Mouse (Mus musculus) cerebellum, adult 8-10 months (tissue): Measurements from ENCODE around the gene P2ry12.

Experiments
- DNase-seq: peaks from one replicate; pipeline ENCODE4 v3.0.0; 2022

P2ry12 gene

GRCm38 (mm10) chr3:59230912-59231311 is 31.8 kb downstream of the P2ry12 start:
- no peak for DNase-seq

GRCm38 (mm10) chr3:59228730-59229551 is 33.7 kb downstream of the P2ry12 start:
- DNase-seq: no peak

GRCm38 (mm10) chr3:59227696-59228095 is 35.0 kb downstream of the P2ry12 start:
- no peak for DNase-seq

- DNase-seq: no peak
Measured at GRCm38 (mm10) chr3:59225411-59225810, 37.3 kb downstream of the P2ry12 start.

GRCm38 (mm10) chr3:59222303-59222702 is 40.4 kb downstream of the P2ry12 start:
- DNase-seq: no peak

- DNase-seq: no peak
Measured at GRCm38 (mm10) chr3:59219326-59219725, 43.3 kb downstream of the P2ry12 start.

- DNase-seq: no peak
Measured at GRCm38 (mm10) chr3:59217211-59217610, 45.5 kb downstream of the P2ry12 start.

- DNase-seq: no peak
Measured at GRCm38 (mm10) chr3:59212404-59212803, 50.3 kb downstream of the P2ry12 start.

- DNase-seq: no peak
Measured at GRCm38 (mm10) chr3:59211784-59212183, 50.9 kb downstream of the P2ry12 start.

GRCm38 (mm10) chr3:59210727-59211126 is 51.9 kb downstream of the P2ry12 start, which contains the start of gene P2ry13:
P2ry13 (minus strand) TSS chr3:59210882.
- DNase-seq: no peak

GRCm38 (mm10) chr3:59210089-59210488 is 52.6 kb downstream of the P2ry12 start:
- DNase-seq: no peak

GRCm38 (mm10) chr3:59208650-59209548 is 53.8 kb downstream of the P2ry12 start:
- DNase-seq: peak; percentile 71

- no peak for DNase-seq
Measured at GRCm38 (mm10) chr3:59205941-59206340, 56.7 kb downstream of the P2ry12 start.

- no peak for DNase-seq
Measured at GRCm38 (mm10) chr3:59204719-59205503, 57.8 kb downstream of the P2ry12 start.

GRCm38 (mm10) chr3:59203802-59204520 is 58.7 kb downstream of the P2ry12 start:
- no peak for DNase-seq

- DNase-seq: no peak
Measured at GRCm38 (mm10) chr3:59197329-59197948, 65.2 kb downstream of the P2ry12 start.

GRCm38 (mm10) chr3:59194938-59195337 is 67.7 kb downstream of the P2ry12 start, which contains the start of gene Gpr87:
Gpr87 (minus strand) TSS chr3:59195104.
- no peak for DNase-seq

GRCm38 (mm10) chr3:59194099-59194498 is 68.6 kb downstream of the P2ry12 start:
- DNase-seq: no peak

GRCm38 (mm10) chr3:59191674-59192073 is 71.0 kb downstream of the P2ry12 start:
- no peak for DNase-seq

- no peak for DNase-seq
Measured at GRCm38 (mm10) chr3:59187336-59187735, 75.3 kb downstream of the P2ry12 start.

- DNase-seq: no peak
Measured at GRCm38 (mm10) chr3:59185662-59186061, 77.0 kb downstream of the P2ry12 start.

GRCm38 (mm10) chr3:59182129-59182528 is 80.5 kb downstream of the P2ry12 start:
- DNase-seq: no peak
